Mouse (Mus musculus) cerebellum, adult 18-20 months (tissue): ENCODE data around the gene Nav1.

Source experiments
- DNase-seq, 2 experiments: peaks; one replicate each; pipeline ENCODE4 v3.0.0; 2021

Gene Nav1

DNA sequence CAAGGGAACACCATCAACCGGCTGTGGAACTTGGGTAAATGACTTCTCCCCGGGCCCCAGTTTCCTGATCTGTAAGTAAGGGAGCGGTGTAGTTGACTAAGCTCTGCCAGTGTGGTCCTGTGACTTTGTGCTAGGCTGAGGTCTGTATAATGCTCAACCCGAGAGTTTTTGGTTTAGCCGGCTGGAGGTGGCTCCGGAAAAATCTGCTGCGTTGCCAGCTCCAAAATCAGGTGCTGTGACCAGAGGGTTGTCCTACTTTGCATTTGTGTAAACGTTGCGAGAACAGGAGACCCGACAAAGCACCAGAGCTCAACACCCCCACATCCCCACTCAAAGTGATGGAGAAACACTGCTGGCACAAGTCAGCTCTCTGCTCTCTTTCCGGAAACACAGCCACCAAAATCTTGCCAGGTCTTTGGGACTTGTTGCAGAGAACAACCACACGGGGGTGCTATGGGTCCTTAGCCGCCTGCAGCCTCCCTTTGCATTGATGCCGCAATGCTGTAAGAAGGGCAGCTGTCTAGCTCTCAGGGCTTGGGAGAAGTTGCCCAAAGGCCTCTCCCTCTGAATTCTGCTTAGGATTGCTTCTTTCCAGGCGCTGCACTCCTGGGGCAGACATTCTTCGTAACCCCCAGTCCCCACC lies 62.5 kb downstream of the Nav1 start:
- DNase-seq: peak; percentile 74 to 82

DNA sequence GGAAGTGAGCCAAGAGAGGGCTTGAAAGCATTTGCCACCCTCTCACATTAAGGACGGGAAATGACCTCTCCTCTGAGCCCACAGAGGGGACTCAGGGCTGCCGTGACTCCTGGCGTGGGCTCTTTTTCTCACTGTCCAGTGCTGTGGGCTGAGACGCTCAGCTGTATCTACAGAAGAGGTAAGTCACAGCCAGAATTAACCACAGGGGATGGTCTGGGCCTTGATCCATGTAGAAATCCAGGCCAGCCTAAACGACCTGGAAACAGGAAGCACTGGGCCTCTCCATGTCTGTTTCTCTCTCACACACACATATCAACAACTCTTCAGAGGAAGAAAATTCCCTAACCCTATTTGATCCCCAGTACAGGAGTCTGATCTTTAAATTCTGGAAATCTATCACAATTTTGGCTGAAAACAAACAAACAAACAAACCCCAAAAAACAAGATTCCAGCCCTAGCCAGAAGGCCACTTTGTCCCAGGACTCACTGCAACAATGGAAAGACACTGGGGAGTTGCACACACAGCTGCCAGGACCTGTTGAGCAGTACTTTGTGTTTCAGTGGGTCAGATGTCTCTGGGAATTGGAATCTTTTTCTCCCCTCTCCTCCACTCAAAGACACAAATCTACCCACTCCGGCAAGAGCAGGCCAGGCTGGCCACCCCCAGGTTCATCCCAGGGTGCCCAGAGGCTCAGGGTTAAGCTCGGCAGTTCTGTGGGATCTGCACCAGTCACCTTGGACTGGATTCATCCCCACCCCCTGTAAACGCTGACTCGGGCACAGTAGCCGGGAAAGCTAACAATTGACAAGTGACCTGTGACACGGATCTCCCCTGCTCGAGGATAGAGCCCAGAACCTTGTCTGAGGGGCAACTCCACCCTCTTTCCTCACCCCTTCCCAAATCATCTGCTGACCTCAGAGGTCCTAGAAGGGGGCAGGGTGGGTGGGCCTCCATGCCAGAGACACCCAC lies 64.0 kb downstream of the Nav1 start:
- no peak for DNase-seq

GRCm38 (mm10) chr1:135542080-135542479 lies 65.0 kb downstream of the Nav1 start:
- DNase-seq: no peak

DNA sequence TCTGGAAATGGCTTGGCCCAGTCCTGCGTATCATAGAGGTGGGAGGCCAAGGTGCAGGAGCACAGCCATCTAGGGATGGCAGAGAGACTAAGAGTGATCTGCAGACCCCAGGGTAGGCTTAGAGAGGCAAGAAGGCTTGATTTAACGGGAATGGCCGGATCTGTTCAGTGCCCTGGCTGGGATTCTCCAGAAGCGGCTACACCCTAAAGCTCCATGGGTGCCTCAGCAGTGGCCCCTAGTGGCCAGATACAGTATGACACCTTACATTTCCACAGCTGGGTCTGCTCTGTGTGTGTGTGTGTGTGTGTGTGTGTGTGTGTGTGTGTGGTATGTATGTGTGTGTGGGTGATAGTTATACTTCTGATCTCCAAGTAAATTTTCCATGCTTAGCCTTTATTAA lies 66.8 kb downstream of the Nav1 start:
- DNase-seq: peak; percentile 69 to 82

DNA sequence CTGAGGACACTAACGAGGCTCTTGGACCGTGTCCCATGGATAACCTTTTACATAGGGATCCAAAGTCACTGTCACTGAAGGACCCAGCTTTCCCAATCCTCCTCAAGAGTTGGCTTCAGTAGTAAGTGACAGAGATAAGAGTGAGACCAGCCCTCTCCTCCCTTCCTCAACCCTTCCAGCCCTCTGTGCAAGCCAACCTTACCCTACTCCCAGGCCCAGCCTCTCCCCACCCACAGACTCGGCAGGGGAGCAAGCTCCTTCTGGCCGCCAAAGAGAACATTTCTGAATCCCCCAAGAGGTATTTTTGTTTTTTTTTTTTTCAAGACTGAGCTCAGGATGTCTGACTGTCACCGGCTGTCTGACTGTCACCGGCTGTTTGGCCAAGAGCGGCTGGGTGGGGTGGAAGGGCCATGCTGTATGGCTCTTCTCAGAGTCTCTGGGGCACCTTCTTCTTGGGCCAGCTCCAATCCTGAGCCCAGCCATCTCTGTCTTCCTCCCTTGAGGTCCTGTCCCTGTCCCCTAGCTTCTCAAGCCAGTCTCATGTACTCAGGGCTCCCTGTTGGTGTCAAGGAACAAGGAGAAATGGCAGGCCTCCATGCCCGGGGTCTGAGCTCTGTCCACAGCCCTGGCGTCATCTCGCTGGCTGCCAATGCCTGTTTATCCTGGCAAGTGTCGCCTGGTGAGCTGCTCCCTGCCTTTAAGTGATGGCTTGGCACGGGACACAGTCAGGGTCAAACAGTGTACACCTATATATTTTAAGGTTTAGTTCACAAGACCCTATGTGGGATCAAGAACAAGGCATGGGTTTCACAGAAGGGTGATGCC lies 68.4 kb downstream of the Nav1 start:
- no peak for DNase-seq

GRCm38 (mm10) chr1:135536822-135537221 lies 70.3 kb downstream of the Nav1 start:
- DNase-seq: no peak

DNA sequence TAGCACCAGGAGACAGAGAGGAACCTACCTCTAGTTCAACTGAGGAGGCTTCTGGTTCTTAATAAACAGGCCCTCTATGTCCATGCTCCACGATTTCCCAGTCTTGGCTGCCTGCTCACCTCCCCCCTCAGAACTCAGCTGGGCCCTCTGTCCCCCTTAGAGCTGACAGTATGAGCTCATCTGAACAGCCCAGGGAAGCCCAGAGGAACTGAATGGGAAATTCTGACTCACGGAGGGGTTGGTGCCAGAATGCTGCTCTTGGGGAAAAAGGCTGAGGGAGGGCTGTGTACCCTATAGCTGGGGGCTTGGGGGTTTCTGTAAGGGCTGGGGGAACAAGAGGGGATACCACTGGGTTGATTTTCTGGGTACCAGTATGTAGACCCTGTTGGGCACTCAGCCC lies 70.8 kb downstream of the Nav1 start:
- no peak for DNase-seq

- DNase-seq: no peak
These were observed 71.8 kb downstream of the Nav1 start for GRCm38 (mm10) chr1:135535256-135535655.

- DNase-seq: no peak
These were observed 72.3 kb downstream of the Nav1 start for GRCm38 (mm10) chr1:135534782-135535181.

- no peak for DNase-seq
These were observed 73.0 kb downstream of the Nav1 start for GRCm38 (mm10) chr1:135534070-135534469.

DNA sequence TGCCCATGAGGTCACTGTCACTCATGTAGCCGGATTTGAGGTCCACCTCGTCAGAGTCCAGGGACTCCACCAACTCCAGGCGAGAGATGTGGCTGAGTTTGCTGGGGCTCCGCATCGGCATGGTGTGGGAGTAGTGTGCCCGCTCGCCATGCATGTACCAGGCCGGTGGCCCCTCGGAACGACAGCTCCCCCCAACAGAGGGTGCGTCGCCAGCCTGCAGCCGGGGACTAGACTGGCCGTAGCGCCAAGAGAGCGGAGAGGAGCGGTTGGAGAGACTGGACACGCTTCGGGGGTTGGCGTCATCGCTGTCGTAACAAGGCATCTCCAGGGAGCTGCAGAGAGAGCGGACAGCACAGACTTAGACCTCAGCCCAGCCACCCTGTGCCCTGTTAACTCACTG lies 74.7 kb downstream of the Nav1 start:
- DNase-seq: no peak

- DNase-seq: no peak
These were observed 75.1 kb downstream of the Nav1 start for GRCm38 (mm10) chr1:135531981-135532380.

GRCm38 (mm10) chr1:135531081-135531480 lies 76.0 kb downstream of the Nav1 start:
- no peak for DNase-seq

- DNase-seq: no peak
These were observed 82.6 kb downstream of the Nav1 start for GRCm38 (mm10) chr1:135524518-135524860.

DNA sequence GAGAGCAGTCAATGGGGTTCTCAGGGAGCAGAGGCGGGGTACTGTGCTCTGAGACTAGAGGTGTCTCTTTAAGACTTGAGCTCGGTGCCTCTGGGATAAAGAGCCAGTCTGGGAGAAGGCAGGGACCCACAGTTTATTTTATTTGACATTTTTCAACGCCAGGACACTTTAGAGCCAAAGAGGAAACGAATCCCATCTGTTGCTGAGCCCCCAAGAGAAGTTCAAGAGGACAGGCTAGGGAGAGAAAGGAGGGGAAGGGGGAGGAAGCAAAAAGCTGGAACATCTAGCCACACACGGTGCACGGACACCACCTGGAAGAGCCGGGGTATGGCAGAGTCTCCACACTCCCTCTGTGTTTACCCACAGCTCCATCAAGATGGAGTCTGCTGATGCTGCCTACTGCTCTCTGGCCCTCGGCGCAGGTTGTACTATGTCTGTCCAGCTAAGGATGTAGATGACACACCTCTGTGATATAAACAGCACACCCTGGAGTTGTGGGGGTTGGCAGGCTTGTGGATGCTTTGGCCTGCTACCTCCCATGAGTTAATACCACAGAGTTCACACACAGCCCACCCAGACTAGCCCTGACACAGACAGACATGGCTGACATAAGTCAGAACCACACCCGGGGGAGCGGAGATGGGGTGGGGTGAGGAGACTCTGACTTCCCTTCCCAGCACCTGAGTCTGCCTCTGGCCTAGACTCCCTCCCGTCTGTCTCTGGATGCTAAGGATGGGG lies 83.1 kb downstream of the Nav1 start:
- DNase-seq: no peak

GRCm38 (mm10) chr1:135523344-135523743 lies 83.8 kb downstream of the Nav1 start:
- no peak for DNase-seq

- no peak for DNase-seq
These were observed 86.4 kb downstream of the Nav1 start for GRCm38 (mm10) chr1:135520550-135521168.

GRCm38 (mm10) chr1:135518661-135519060 lies 88.4 kb downstream of the Nav1 start:
- peak in 1 of 2 experiments; percentile 16 for DNase-seq

GRCm38 (mm10) chr1:135517469-135517868 lies 89.6 kb downstream of the Nav1 start:
- no peak for DNase-seq

- DNase-seq: no peak
These were observed 90.4 kb downstream of the Nav1 start for GRCm38 (mm10) chr1:135516511-135517305.

DNA sequence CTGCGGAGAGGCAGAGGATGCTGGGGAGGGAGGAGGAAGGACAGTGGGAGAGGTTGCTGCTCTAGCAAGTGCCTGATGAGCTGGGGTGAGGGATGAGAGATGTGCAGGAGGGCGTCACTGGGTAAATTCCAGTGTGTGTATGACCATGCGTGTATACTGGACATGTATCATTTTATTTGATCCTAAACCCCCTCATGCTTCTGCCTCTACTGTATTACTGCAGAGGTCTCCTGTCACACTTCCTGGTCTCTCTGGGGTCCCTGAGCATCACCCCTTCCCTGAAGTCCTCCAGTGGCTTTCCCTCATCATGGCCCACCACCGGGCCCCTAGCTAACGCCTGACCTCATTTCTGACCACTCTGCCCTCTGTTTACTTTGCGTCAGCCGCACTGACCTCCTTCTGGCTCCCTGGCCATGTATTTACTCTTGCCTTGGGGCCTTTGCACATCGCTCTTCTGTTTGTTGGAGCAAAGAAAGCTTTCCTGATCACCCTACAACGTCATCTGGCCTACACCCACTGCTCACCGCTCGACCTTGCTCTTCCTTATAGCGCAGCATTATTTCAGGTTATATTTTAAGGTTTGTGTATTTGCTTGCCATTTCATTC lies 91.4 kb downstream of the Nav1 start:
- no peak for DNase-seq
